Mouse (Mus musculus) small intestine, adult 2 months (tissue): Measurements from ENCODE around the gene Rras2. TPM values are rescaled to one million over a fixed set of nuclear protein-coding genes. Genes with fewer than 3 reads are reported as not detected.

Source experiments
- H3K27ac ChIP-seq: fragments of 200-500 bp; 2 replicates; pipeline ENCODE4 v1.5.1; 2012; ENCODE audit warnings: low read depth, low read length, control low read depth, inconsistent platforms; ENCODE audit not compliant: insufficient read depth
- H3K27me3 ChIP-seq: fragments of 200-500 bp; 2 replicates; pipeline ENCODE4 v1.6.1; 2012; ENCODE audit warnings: mild to moderate bottlenecking, moderate library complexity, low read length, inconsistent platforms; ENCODE audit not compliant: control insufficient read depth, insufficient read depth
- H3K36me3 ChIP-seq: fragments of 200-500 bp; 2 replicates; pipeline ENCODE4 v1.6.1; 2012; ENCODE audit warnings: mild to moderate bottlenecking, low read length, control low read depth, inconsistent platforms; ENCODE audit not compliant: control insufficient read depth, insufficient read depth
- H3K4me1 ChIP-seq: fragments of 200-500 bp; 2 replicates; pipeline ENCODE4 v1.6.1; 2012; ENCODE audit warnings: low read length, inconsistent platforms, mixed read lengths; ENCODE audit not compliant: control insufficient read depth, insufficient read depth, insufficient read length
- H3K4me3 ChIP-seq: fragments of 200-500 bp; 2 replicates; pipeline ENCODE4 v1.5.1; 2012; ENCODE audit warnings: low read depth, mild to moderate bottlenecking, control low read depth, inconsistent platforms, low read length, moderate library complexity
- CTCF ChIP-seq: fragments of 200-500 bp; IDR thresholded peaks from 2 replicates; pipeline ENCODE4 v1.5.1; 2012; ENCODE audit warnings: low read depth, mild to moderate bottlenecking, control low read depth, inconsistent platforms, low read length, moderate library complexity, mixed read lengths; ENCODE audit not compliant: insufficient replicate concordance, insufficient read length; ENCODE audit errors: extremely low read depth
- POLR2A ChIP-seq: fragments of 200-500 bp; IDR thresholded peaks from 2 replicates; pipeline ENCODE4 v1.6.1; 2012; ENCODE audit warnings: low read depth, mild to moderate bottlenecking, control low read depth, inconsistent platforms, low read length, moderate library complexity
- WGBS: fragments of 180-500 bp; shearing (Covaris S2); methylation state at CpG from one replicate; pipeline ENCODE4 v1.1.7; 2018; 5-methylcytosine and 5-hydroxymethylcytosine counted together
- polyA plus RNA-seq: library from polyadenylated mRNA; depleted of rRNA; stranded (reverse); fragments of >200 nt; gene quantifications from 2 replicates; pipeline ENCODE4 v1.2.3, GENCODE M21; 2012

Gene Rras2
- polyA plus RNA-seq, 1 experiment = 21.3 TPM

- no peaks in the 10 kb centered on the region for H3K27me3 ChIP-seq
- no peak for TF ChIP-seq CTCF
- no peak for TF ChIP-seq POLR2A
- no peak overlapping the region for H3K27ac ChIP-seq
- peaks cover 32% of the 10 kb centered on the region for H3K4me1 ChIP-seq
- H3K36me3 ChIP-seq = no peaks in the 10 kb centered on the region
- H3K4me3 ChIP-seq = no peak overlapping the region
- 94% methylated on average over 2 of the region's 2 CpGs for WGBS
These were observed 3.3 kb downstream of the Rras2 start for GRCm38 (mm10) chr7:114114284-114114683.

- no peak for TF ChIP-seq CTCF
- WGBS = 30% methylated on average over 2 of the region's 2 CpGs
These were observed 7.1 kb downstream of the Rras2 start for GRCm38 (mm10) chr7:114110500-114110899.

DNA sequence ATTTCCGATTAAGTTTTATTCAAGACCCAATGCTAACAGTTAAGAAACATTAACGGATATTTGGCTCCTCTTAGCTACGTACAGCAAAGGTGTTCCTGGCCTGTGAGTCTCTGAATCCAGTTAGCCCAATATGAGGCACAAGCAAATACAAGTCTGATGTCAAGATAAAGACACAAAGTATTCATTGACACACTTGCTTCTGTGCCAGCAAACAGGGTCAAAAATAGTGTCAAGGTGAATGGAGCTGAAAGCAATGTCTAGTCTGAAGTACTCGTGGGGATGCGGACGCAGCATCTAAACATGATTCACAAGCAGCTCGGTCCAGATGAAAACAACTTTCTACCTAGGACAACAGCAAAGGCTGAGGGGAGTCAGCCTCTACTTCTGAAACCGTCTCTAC is 11.7 kb downstream of the Rras2 start:
- no peaks in the 10 kb centered on the region for H3K36me3 ChIP-seq

More at GRCm38 (mm10) chr7:114110500-114110899, 7.1 kb downstream of the Rras2 start:
- peak overlapping the region; percentile 36; the same call in 1 of the 2 replicates for H3K27ac ChIP-seq
- H3K27me3 ChIP-seq = no peaks in the 10 kb centered on the region
- no peak overlapping the region for H3K4me3 ChIP-seq
- no peaks in the 10 kb centered on the region for H3K36me3 ChIP-seq
- peaks cover 28% of the 10 kb centered on the region for H3K4me1 ChIP-seq

DNA sequence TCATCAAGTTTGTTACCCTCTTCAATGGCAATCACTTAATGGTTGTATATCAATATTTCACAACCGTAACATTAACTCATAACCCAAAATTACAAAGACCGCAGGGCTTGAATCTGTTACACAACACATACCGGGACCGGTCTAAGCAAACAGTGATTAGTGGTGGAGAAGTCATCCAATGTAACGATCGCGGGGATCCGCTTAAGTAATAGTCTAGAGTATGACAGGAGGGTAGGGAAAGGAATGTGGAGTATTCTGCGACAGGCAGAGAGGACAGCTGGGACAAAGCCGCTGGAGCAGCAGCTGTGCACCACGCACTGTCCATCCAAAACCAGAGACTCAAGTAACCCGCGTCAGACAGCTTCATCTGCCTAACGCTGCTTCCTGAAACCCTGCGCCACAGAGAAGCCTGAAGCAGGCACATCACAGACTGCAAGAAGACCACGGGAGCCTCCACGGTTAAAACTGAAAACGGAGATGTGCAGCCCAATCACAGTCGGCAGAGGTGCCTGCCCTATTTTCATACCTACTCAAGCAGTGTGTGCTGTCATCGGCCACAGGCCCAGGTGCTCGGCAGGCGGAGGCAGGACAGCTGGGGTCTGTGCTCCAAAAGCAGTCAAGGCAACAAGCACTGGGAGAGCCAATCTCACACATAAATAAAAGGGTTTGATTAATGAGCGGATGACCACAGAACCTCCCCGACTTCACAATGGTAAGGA is 13.8 kb downstream of the Rras2 start:
- TF ChIP-seq POLR2A (no peak), CTCF (no peak)
- 46% methylated on average over 24 of the region's 24 CpGs for WGBS
- H3K27me3 ChIP-seq = no peaks in the 10 kb centered on the region
- H3K36me3 ChIP-seq = no peaks in the 10 kb centered on the region
- peaks cover 18% of the 10 kb centered on the region for H3K4me1 ChIP-seq
- no peak overlapping the region; the same call in 1 of the 2 replicates for H3K4me3 ChIP-seq
- H3K27ac ChIP-seq = no peak overlapping the region

More for the DNA sequence above, 11.7 kb downstream of the Rras2 start:
- Histone ChIP-seq H3K27me3 (no peaks in the 10 kb centered on the region), H3K4me1 (peaks cover 16% of the 10 kb centered on the region), H3K27ac (no peak overlapping the region), H3K4me3 (no peak overlapping the region)
- TF ChIP-seq CTCF (no peak), POLR2A (no peak)
- 61% methylated on average over 8 of the region's 8 CpGs for WGBS

DNA sequence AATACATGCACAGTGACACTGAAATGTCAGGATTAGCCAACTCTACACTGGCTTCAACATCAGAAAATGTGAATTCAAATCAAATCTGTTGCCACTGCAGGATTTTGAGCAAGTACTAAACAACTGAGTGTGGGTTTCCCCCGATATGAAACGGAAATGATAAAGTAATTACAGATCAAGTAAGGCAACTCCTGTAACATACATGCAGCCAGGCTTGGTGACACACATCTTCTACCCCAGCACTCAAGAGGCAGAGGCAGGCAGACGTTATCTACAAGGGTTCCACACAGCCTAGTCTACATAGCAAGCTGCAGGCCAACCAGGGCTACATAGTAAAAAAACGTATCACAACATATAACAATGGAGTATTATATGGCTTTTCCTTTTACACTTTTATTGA is 14.4 kb downstream of the Rras2 start:
- 67% methylated on average over 4 of the region's 4 CpGs for WGBS
- no peak for TF ChIP-seq POLR2A
- no peak for TF ChIP-seq CTCF

DNA sequence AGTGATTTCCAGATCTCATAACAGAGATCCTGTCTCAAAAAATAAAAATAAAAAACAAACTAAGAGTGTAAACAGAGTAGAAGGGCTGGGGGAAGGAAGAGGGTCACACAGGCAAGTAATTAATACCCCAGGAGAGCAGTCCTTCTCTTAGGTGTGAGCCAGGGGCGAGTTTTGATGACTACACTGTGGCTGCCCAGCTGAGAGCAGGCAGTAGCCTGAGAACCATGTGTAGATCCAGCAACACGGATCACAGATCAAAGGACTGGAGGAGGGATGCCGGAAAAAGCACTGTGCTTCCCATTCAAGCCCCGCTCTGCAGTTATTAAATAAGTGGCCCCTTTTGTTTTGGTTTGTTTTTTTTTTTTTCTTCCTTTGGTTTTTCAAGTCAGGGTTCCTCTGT is 15.0 kb downstream of the Rras2 start:
- 75% methylated on average over 4 of the region's 4 CpGs for WGBS
- Histone ChIP-seq H3K36me3 (no peaks in the 10 kb centered on the region), H3K4me3 (no peak overlapping the region), H3K27me3 (no peaks in the 10 kb centered on the region), H3K27ac (no peak overlapping the region), H3K4me1 (peaks cover 18% of the 10 kb centered on the region)
- TF ChIP-seq CTCF = no peak
- no peak for TF ChIP-seq POLR2A

More for the DNA sequence above, 14.4 kb downstream of the Rras2 start:
- no peaks in the 10 kb centered on the region for H3K27me3 ChIP-seq
- H3K27ac ChIP-seq = no peak overlapping the region
- H3K4me3 ChIP-seq = no peak overlapping the region
- H3K4me1 ChIP-seq = peaks cover 18% of the 10 kb centered on the region
- H3K36me3 ChIP-seq = no peaks in the 10 kb centered on the region

- Histone ChIP-seq H3K27ac (no peak overlapping the region), H3K4me3 (no peak overlapping the region), H3K36me3 (no peaks in the 10 kb centered on the region), H3K4me1 (peaks cover 16% of the 10 kb centered on the region), H3K27me3 (no peaks in the 10 kb centered on the region)
- TF ChIP-seq POLR2A = no peak
- TF ChIP-seq CTCF = no peak
- 67% methylated on average over 3 of the region's 3 CpGs for WGBS
These were observed 16.2 kb downstream of the Rras2 start for GRCm38 (mm10) chr7:114101412-114101811.
